Mouse (Mus musculus): Measurements from ENCODE around the gene Nlgn1.

Nlgn1 gene

DNA sequence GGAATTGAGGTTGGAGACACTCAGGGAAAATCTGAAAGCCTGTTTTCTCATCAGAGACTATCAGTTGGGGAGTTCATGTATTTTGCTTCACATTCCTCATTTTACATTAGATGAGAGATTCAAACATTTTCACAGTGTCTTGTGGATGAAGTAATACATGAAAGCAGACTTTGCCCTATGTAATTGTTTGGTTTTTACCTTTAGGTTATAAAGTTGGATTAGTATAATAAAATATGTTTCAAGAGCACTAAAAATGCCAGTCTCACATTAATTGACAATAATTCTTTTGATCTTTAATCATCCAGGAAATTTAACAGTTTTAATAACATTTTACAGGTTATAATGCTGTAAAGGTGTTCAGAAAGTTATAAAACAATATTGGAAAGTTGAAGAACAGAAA, 262.9 kb downstream of the Nlgn1 start:
- in situ Hi-C loops (cut with MboI, MseI) = no loop called here

DNA sequence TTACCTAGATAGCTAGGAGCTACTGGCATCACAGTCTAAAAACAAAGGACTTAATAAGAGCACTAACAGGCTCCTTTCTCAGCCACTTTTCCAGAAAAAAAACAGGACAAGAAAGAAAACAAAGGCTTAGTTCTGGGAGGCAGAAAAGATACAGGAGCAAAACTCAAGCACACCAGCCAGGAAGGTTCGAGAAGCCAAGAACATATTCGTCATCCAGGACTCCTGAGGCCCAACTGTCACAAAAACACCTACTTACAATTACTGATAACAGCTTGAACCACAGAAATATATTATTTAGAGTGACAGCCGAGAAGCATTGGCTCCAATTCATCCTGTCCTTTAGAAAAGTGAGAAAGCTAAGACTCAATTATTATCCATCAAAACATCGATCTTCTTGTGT, 281.5 kb downstream of the Nlgn1 start:
- in situ Hi-C loops (cut with MboI, MseI) = no loop called here

DNA sequence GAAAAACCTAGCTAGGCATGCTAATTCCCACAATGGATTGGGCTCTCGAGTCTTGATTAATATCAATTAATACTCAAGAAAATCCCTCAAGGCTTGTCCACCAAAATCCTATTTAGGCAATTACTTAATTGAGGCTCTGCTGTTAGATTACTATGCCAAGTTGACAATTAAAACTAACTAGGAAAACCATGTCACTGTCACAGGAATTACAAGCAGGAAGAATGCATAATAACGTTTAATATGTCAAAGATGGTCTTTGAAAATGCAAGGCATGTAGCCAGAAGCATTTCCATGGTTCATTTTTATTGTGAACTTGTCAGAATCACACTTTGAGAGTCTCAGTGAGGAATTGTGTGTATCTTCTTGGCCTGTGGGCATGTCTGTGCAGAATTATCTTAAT, 289.3 kb downstream of the Nlgn1 start:
- in situ Hi-C loops (cut with MboI, MseI) = no loop called here

DNA sequence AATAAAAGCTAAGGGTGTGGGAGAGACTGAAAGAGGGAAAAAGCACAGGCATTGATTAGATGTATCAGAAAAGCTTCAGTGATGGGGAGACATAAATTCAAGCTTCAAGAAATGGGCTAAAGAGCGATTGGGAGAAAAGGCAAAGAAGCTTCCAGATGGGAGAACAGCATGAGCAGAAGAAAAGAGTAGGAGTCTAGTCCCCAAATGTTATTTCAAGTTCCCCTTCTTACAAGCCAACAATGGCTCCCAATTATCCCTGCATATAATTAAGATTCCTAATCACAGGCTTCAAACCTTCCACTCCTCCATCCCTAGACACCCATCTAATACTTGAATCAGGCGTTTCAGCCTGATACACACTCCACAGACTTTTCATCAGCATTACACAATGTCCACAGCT, 292.6 kb downstream of the Nlgn1 start:
- in situ Hi-C loops (cut with MboI, MseI) = no loop called here

DNA sequence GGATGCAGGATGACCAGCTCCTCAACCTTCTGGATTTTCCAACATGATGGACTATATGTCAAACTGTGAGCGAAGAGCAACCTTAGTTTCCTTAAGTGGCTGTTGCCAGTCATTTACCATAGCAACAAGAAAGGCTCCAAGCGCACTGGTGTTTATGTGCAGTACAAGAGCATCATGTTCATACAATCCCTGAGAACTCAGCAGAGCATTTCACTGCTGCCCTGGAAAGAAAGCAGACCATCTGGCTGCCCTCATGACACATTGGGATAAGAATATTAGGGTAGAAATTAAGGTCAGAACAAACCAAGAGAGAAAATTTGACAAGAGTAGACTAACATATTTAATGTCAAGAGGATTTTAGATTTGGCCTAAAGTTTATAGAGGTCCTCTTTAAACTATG, 306.2 kb downstream of the Nlgn1 start:
- in situ Hi-C loops (cut with MboI, MseI) = no loop called here

- in situ Hi-C loops (cut with MboI, MseI) = no loop called here
Measured at GRCm38 (mm10) chr3:26023217-26023616, 309.0 kb downstream of the Nlgn1 start.

DNA sequence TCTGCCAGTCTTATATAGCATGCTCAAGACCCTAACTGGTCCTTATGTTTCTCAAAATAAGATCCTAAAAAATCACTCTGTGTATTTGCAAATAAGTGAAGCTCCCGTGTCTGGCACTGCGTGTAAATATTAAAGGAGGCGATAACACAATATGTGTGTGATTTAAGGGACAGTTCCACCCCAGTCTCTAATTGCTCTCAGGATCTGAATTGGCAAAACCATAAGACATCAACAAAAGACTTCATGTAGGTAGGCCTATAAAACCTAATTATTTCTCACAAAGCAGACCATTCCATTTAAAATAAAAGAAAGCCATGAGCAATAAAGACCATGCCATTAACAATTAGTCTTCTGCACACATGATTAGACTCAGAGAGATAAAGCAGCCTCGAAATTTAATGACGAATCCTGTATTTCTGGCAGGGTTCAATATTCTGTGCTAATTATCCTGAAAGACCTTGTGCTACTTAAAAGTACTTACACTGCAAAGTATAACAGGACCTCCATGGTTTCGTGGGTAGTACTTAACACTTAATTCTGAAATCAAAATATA, 310.6 kb downstream of the Nlgn1 start:
- in situ Hi-C loops (cut with MboI, MseI) = no loop called here

DNA sequence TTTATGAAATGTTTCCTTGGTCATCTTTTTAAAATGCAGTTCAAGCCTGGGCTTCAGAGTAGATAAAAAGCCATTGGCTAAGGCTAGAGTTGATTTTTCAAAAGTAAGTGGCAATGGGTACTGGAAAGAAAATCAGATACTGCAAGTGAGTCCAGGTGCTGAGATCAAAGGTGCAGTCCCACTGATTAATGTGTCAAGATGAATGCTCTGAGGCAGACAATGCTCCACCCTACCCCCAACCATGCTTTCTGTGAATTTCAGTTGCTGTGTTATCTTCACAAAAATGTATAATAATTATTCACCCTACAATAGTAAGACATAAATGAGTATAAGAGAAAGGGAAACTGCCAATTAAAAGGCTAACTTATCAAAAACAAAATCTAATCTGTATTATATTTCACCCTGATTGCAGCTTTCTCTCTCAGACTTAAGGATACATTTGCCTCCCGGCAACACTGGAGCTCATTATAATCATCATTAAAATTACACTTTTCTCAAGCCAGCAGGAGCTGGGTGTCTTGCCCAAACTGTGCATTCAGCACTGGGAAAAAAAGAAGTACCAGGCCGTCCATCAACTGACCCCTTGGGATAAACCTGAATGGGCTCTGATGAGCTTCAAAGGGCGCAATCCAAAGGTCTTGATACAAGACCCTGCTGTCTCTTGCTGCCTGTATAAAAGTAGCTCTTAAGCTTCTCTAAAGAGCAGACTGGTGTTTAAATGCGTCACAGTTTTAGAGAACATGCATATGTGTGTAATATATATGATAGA, 320.8 kb downstream of the Nlgn1 start:
- in situ Hi-C loops (cut with MboI, MseI) = no loop called here

- in situ Hi-C loops (cut with MboI, MseI) = no loop called here
Measured at GRCm38 (mm10) chr3:26002863-26003608, 329.2 kb downstream of the Nlgn1 start.

GRCm38 (mm10) chr3:26002367-26002766, 329.9 kb downstream of the Nlgn1 start:
- in situ Hi-C loops (cut with MboI, MseI) = no loop called here

DNA sequence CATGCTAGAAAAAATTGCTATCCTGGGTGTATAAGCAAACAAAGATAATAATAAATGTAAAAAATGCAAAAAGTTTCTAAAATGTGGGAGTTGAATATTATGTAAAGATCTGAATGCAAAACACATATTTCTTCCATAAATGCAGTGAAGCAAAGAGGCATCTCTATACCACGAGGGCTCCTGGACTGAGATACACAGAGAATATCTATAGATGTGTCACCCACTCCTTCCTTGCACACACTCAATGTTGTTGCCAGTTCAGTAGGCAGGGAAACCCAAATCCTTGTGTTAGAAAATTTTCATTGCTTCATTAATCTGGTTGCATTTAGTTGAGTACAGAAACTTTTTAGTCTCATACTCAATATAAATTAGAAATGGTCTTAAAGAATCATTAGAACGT, 364.7 kb downstream of the Nlgn1 start:
- in situ Hi-C loops (cut with MboI, MseI) = no loop called here

GRCm38 (mm10) chr3:25964237-25964636, 368.0 kb downstream of the Nlgn1 start:
- in situ Hi-C loops (cut with MboI, MseI) = no loop called here

- in situ Hi-C loops (cut with MboI, MseI) = no loop called here
Measured at GRCm38 (mm10) chr3:25963568-25963967, 368.7 kb downstream of the Nlgn1 start.

DNA sequence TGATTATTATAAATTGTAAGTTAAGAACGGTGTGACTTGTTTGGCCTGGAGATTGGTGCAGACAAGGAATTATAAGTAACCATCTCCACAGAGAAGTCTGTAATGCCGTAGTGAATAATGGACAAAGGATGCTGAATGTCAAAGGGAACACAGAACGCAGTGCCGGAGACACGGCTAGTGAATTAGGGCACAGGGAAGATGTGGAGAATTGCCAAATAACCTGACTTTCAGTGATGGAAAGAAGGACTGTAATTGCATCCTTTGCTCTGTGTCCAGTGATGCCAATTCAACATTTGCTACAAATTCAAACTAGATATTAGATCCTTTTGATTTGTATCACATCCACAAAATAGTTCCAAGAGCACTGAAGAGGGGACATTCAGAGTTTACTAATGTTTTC, 415.7 kb downstream of the Nlgn1 start:
- in situ Hi-C loops (cut with MboI, MseI) = no loop called here

DNA sequence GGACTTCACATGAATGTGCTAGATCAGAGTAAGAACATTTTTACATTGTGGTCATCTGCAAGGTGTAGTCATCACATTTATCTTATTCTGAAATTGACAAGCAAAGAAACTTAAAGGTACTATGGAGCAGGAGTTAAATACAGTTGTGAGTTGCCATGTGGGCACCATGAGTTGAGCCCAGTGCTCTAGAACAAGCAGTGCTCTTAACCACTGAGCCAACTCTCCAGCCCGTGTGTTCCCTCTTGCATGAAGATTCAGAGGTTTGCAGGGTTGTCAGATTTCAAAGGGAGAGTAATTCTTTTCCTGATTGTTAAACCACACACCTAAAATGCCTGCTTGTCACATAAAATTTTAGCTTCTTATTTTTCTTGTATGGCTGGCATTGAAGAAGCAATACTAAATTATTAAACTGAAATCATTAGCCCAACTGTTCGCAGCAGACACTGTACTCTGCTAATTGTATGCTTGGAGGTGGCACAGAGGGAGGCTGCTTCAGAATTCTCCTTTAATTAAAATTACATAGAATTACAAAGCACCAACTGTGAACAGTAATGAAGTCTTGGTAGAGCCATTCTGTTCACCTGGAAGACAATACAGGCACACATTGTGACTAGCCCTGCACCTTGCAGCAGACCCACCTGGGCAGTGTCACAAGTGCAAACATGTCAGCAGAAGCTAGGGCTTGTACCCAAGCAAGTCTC, 417.7 kb downstream of the Nlgn1 start:
- in situ Hi-C loops (cut with MboI, MseI) = no loop called here

- in situ Hi-C loops (cut with MboI, MseI) = no loop called here
Measured at GRCm38 (mm10) chr3:25903140-25903809, 429.0 kb downstream of the Nlgn1 start.

- in situ Hi-C loops (cut with MboI, MseI) = no loop called here
Measured at GRCm38 (mm10) chr3:25897456-25897855, 434.8 kb downstream of the Nlgn1 start.

DNA sequence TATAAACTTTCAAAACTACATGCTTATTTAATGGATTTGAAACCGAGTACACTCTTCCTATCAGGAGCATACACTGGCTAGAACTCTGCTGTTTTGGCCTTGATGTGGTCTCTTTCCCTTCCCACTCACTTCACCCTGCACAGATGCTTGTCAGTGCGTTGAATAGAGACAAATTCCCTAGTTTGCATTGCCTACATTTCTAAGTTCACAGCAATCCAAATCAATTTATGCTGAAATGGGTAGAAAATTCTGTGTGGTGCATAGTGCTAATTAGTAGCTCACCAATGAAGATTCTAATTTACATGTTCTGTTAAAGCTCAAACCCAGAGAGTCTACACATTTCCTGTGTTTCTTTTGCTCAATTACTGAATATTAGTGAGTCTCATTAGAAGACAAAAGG, 447.5 kb downstream of the Nlgn1 start:
- in situ Hi-C loops (cut with MboI, MseI) = no loop called here

DNA sequence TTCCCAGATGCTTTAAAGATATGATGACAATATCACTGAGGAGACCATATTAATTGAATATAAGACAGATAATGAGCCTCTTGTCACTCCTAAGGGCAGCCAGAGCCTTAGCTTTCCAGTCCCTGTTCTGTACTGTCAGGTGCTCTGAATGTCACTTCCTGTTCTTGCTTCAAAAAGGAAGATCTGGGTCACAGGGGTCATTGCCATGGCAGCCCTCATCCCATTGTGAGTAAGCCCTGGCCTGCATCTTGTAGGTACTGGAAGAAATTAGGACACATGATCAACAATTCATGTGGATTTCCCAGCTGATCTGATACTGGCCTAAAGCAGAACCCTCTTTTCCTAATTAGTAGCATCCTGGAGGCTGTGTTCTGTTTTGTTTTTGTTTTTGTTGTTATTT, 463.1 kb downstream of the Nlgn1 start:
- in situ Hi-C loops (cut with MboI, MseI) = no loop called here

- in situ Hi-C loops (cut with MboI, MseI) = no loop called here
Measured at GRCm38 (mm10) chr3:25858384-25858783, 473.9 kb downstream of the Nlgn1 start.

GRCm38 (mm10) chr3:25844686-25845462, 487.4 kb downstream of the Nlgn1 start:
- in situ Hi-C loops (cut with MboI, MseI) = no loop called here
